Mouse (Mus musculus) ES-Bruce4 (cell line): Measurements from ENCODE around the gene Amot. TPM values are rescaled to one million over a fixed set of nuclear protein-coding genes. Genes with fewer than 3 reads are reported as not detected.

Experiments
- H3K27ac ChIP-seq: 2 replicates; pipeline ENCODE4 v1.5.1; 2012; ENCODE audit warnings: low read length, inconsistent platforms; ENCODE audit not compliant: insufficient read depth
- H3K27me3 ChIP-seq: 2 replicates; pipeline ENCODE4 v1.6.1; 2012; ENCODE audit warnings: mild to moderate bottlenecking, low read length, inconsistent platforms; ENCODE audit not compliant: control insufficient read depth, poor library complexity, insufficient read depth, severe bottlenecking
- H3K36me3 ChIP-seq: 2 replicates; pipeline ENCODE4 v1.6.1; 2012; ENCODE audit warnings: inconsistent platforms, mild to moderate bottlenecking, low read length, moderate library complexity; ENCODE audit not compliant: control insufficient read depth, poor library complexity, insufficient read depth, severe bottlenecking
- H3K4me1 ChIP-seq: one replicate; pipeline ENCODE4 v1.8.1; 2011; ENCODE audit warnings: low read length; ENCODE audit not compliant: control insufficient read depth, insufficient read depth
- H3K4me3 ChIP-seq: 2 replicates; pipeline ENCODE4 v1.5.1; 2011; ENCODE audit warnings: low read depth, mild to moderate bottlenecking, low read length
- H3K9ac ChIP-seq: 2 replicates; pipeline ENCODE4 v1.6.1; 2012; ENCODE audit warnings: low read depth, mild to moderate bottlenecking, inconsistent platforms; ENCODE audit not compliant: poor library complexity, severe bottlenecking
- H3K9me3 ChIP-seq: replicated peaks from 2 replicates; pipeline ENCODE4 v1.6.1; 2012; ENCODE audit warnings: mild to moderate bottlenecking, low read length, inconsistent platforms; ENCODE audit not compliant: control insufficient read depth, poor library complexity, insufficient read depth, severe bottlenecking
- CTCF ChIP-seq: IDR thresholded peaks from one replicate; pipeline ENCODE4 v1.8.1; 2011; ENCODE audit warnings: low read depth, low read length
- EP300 ChIP-seq: IDR thresholded peaks from 2 replicates; pipeline ENCODE4 v1.6.1; 2011; ENCODE audit warnings: low read depth, low read length; ENCODE audit not compliant: insufficient read depth
- POLR2A ChIP-seq: IDR thresholded peaks from one replicate; pipeline ENCODE4 v1.8.1; 2011; ENCODE audit warnings: low read length; ENCODE audit not compliant: insufficient read depth
- polyA plus RNA-seq: library from polyadenylated mRNA; stranded (reverse); fragments of >200 nt; gene quantifications from 2 replicates; pipeline ENCODE4 v1.2.4, GENCODE M21; 2011; ENCODE audit warnings: low read depth; ENCODE audit not compliant: missing spikeins, insufficient read depth, insufficient read length

Amot gene
- polyA plus RNA-seq = 53.4 and 54.7 TPM in 2 replicates

GRCm38 (mm10) chrX:145504717-145505415 is at the start of gene Amot:
TSS of gene Amot (minus strand) at chrX:145505181.
- Histone ChIP-seq H3K9me3 (no peaks in the 10 kb centered on the region), H3K9ac (peak within 1 kb of the TSS; percentile 23; the same call in 1 of the 2 replicates), H3K4me1 (no peaks in the 10 kb centered on the region), H3K36me3 (no peaks in the 10 kb centered on the region), H3K4me3 (peak within 1 kb of the TSS; percentile 75), H3K27ac (no peak within 1 kb of the TSS), H3K27me3 (no peaks in the 10 kb centered on the region)
- TF ChIP-seq CTCF (no peak), POLR2A (peak; percentile 9)

- Histone ChIP-seq H3K4me3 (no peak overlapping the region), H3K9me3 (no peaks in the 10 kb centered on the region), H3K27ac (no peak overlapping the region), H3K9ac (no peak overlapping the region), H3K27me3 (no peaks in the 10 kb centered on the region), H3K36me3 (no peaks in the 10 kb centered on the region), H3K4me1 (no peaks in the 10 kb centered on the region)
- TF ChIP-seq EP300 = no peak
- TF ChIP-seq CTCF = no peak
- TF ChIP-seq POLR2A = no peak
Observed at GRCm38 (mm10) chrX:145545060-145545459, 40.1 kb upstream of the Amot start.

GRCm38 (mm10) chrX:145543602-145544490 is 38.9 kb upstream of the Amot start:
- Histone ChIP-seq H3K27me3 (no peaks in the 10 kb centered on the region), H3K4me3 (no peak overlapping the region), H3K9me3 (no peaks in the 10 kb centered on the region), H3K9ac (no peak overlapping the region), H3K27ac (no peak overlapping the region), H3K4me1 (no peaks in the 10 kb centered on the region), H3K36me3 (no peaks in the 10 kb centered on the region)
- no peak for TF ChIP-seq EP300
- no peak for TF ChIP-seq POLR2A
- TF ChIP-seq CTCF = no peak

- Histone ChIP-seq H3K9me3 (no peaks in the 10 kb centered on the region), H3K9ac (no peak overlapping the region), H3K4me1 (no peaks in the 10 kb centered on the region), H3K4me3 (no peak overlapping the region), H3K27me3 (no peaks in the 10 kb centered on the region), H3K36me3 (no peaks in the 10 kb centered on the region), H3K27ac (no peak overlapping the region)
- TF ChIP-seq CTCF = no peak
- no peak for TF ChIP-seq EP300
- TF ChIP-seq POLR2A = no peak
Observed at GRCm38 (mm10) chrX:145541050-145541449, 36.1 kb upstream of the Amot start.

GRCm38 (mm10) chrX:145540321-145540720 is 35.3 kb upstream of the Amot start:
- H3K4me3 ChIP-seq = no peak overlapping the region
- no peaks in the 10 kb centered on the region for H3K9me3 ChIP-seq
- no peaks in the 10 kb centered on the region for H3K4me1 ChIP-seq
- H3K9ac ChIP-seq = no peak overlapping the region
- H3K27ac ChIP-seq = no peak overlapping the region
- no peaks in the 10 kb centered on the region for H3K27me3 ChIP-seq
- H3K36me3 ChIP-seq = no peaks in the 10 kb centered on the region
- TF ChIP-seq CTCF = no peak
- TF ChIP-seq EP300 = no peak
- no peak for TF ChIP-seq POLR2A

GRCm38 (mm10) chrX:145529602-145530001 is 24.6 kb upstream of the Amot start:
- Histone ChIP-seq H3K27ac (no peak overlapping the region), H3K9me3 (no peaks in the 10 kb centered on the region)
- no peak for TF ChIP-seq CTCF
- no peak for TF ChIP-seq POLR2A
- no peak for TF ChIP-seq EP300

More at GRCm38 (mm10) chrX:145529602-145530001, 24.6 kb upstream of the Amot start:
- H3K36me3 ChIP-seq = no peaks in the 10 kb centered on the region
- no peak overlapping the region for H3K4me3 ChIP-seq
- no peak overlapping the region for H3K9ac ChIP-seq
- H3K27me3 ChIP-seq = no peaks in the 10 kb centered on the region
- no peaks in the 10 kb centered on the region for H3K4me1 ChIP-seq
